ENCODE assay signal across 10 mouse cellular contexts in genomic region chr7:16210862-16211365, GRCm38 (mm10). TPM values are rescaled to one million over a fixed set of nuclear protein-coding genes. Genes with fewer than 3 reads are reported as not detected.
DNase-seq lines count a peak whose midpoint lies in the region; ATAC-seq and TF ChIP-seq lines count a peak whose summit lies in the region.
"Had no signal": no experiment of that assay in that cellular context is flagged by ENCODE, and none has a peak within 500 bp of the region (broad histone marks: within the 10 kb centered on the region; RNA-seq: fewer than 3 reads in every experiment).

No protein-coding gene starts in this region.

- H3K27ac ChIP-seq in heart, embryonic 12.5 days (ENCODE audit: poor library complexity, severe bottlenecking): no peak overlapping the region
- no peak overlapping the region for H3K27ac ChIP-seq in embryonic facial prominence, embryonic 14.5 days (replicated peaks; ENCODE audit: low read depth, low read length)
- H3K27ac ChIP-seq in small intestine, adult 2 months (ENCODE audit: insufficient read depth, low read depth, low read length): no peak overlapping the region

- TF ChIP-seq CTCF in small intestine, adult 2 months (IDR thresholded peaks at IDR 0.05; ENCODE audit: extremely low read depth, insufficient read length, insufficient replicate concordance, low read depth, low read length): 0 out of 2 replicates have a peak, but pooled peaks have one; percentile 14

- H3K27me3 ChIP-seq in heart, embryonic 12.5 days (replicated peaks): no peaks in the 10 kb centered on the region
- H3K27me3 ChIP-seq in embryonic facial prominence, embryonic 14.5 days (replicated peaks; ENCODE audit: control insufficient read depth, insufficient read depth, low read length): no peaks in the 10 kb centered on the region
- no peaks in the 10 kb centered on the region for H3K27me3 ChIP-seq in small intestine, adult 2 months (ENCODE audit: control insufficient read depth, insufficient read depth, low read length)

- no peak overlapping the region for H3K4me3 ChIP-seq in heart, embryonic 12.5 days
- no peak overlapping the region for H3K4me3 ChIP-seq in embryonic facial prominence, embryonic 14.5 days (ENCODE audit: low read depth, low read length)
- no peak overlapping the region for H3K4me3 ChIP-seq in small intestine, adult 2 months (ENCODE audit: low read depth, low read length)
- H3K4me3 ChIP-seq: myocyte had no signal

- no peaks in the 10 kb centered on the region for H3K4me1 ChIP-seq in heart, embryonic 12.5 days (replicated peaks)
- H3K4me1 ChIP-seq in embryonic facial prominence, embryonic 14.5 days (ENCODE audit: control insufficient read depth, insufficient read depth, low read length): no peaks in the 10 kb centered on the region
- peaks cover 7% of the 10 kb centered on the region for H3K4me1 ChIP-seq in small intestine, adult 2 months (ENCODE audit: control insufficient read depth, insufficient read depth, insufficient read length, low read length)

- no peak for ATAC-seq in heart, embryonic 12.5 days (ENCODE audit: insufficient number of reproducible peaks, low FRiP score)
- 0 out of 2 replicates have a peak, but pooled peaks have one; percentile 35 for ATAC-seq in embryonic facial prominence, embryonic 14.5 days (ENCODE audit: low read depth)
- no peak for ATAC-seq in activated CD4-positive, CD25-positive, alpha-beta regulatory T cell, adult 4 months

- no peak overlapping the region for H3K4me2 ChIP-seq in heart, embryonic 12.5 days
- no peak overlapping the region for H3K4me2 ChIP-seq in embryonic facial prominence, embryonic 14.5 days (ENCODE audit: low read depth, low read length)

- no peaks in the 10 kb centered on the region for H3K9me3 ChIP-seq in heart, embryonic 12.5 days (replicated peaks)
- no peaks in the 10 kb centered on the region for H3K9me3 ChIP-seq in embryonic facial prominence, embryonic 14.5 days (ENCODE audit: control insufficient read depth, low read length)

- H3K36me3 ChIP-seq in heart, embryonic 12.5 days: peaks cover 82% of the 10 kb centered on the region
- peaks cover 67% of the 10 kb centered on the region for H3K36me3 ChIP-seq in embryonic facial prominence, embryonic 14.5 days (ENCODE audit: control insufficient read depth, insufficient read depth, low read length)
- H3K36me3 ChIP-seq in small intestine, adult 2 months (ENCODE audit: control insufficient read depth, insufficient read depth, low read length): peaks cover 26% of the 10 kb centered on the region

- DNase-seq in heart, postnatal 14 days: peak; percentile 29 to 31
- peak; percentile 34 for DNase-seq in thymus, postnatal 0 days (ENCODE audit: low spot score)
- DNase-seq in thymus, postnatal 10 days (ENCODE audit: low spot score in 2 of 2): no peak
- peak; percentile 12 for DNase-seq in embryonic facial prominence, embryonic 14.5 days (ENCODE audit: low spot score)
- DNase-seq in ovary, postnatal 10 days (ENCODE audit: low spot score): no peak

- 67% methylated on average over 12 of the region's 12 CpGs for WGBS in heart, embryonic 12.5 days
- WGBS in embryonic facial prominence, embryonic 14.5 days: 75% methylated on average over 12 of the region's 12 CpGs
- 79% methylated on average over 12 of the region's 12 CpGs for WGBS in small intestine, adult 2 months

- TF ChIP-seq POLR2A in small intestine, adult 2 months (IDR thresholded peaks at IDR 0.05; ENCODE audit: low read depth, low read length): no peak

- H3K9ac ChIP-seq in heart, embryonic 12.5 days: no peak overlapping the region
- no peak overlapping the region for H3K9ac ChIP-seq in embryonic facial prominence, embryonic 14.5 days (ENCODE audit: low read depth, low read length)

- intact Hi-C loops in heart, postnatal 14 days (cut with DNase I): no loop called here

RNA-seq across cellular contexts. Expression of gene Dhx34, which starts 10.9 kb away (rescaled TPM):
- total RNA-seq in heart, postnatal 14 days (2021): 10 to 100 TPM in 1 of 2 experiments, 1 to 10 TPM in 1; 8.7 to 11.1 TPM
- 11.9 and 13.0 TPM in 2 replicates for polyA plus RNA-seq in heart, embryonic 12.5 days (2016; fragmentation: Nextera tagmentation; extraction: Ambion mirVana)
- polyA plus RNA-seq in thymus, postnatal 0 days (2015; fragmentation: Nextera tagmentation; extraction: Ambion mirVana): 18.4 and 18.7 TPM in 2 replicates
- 9.2 and 11.3 TPM in 2 replicates for polyA plus RNA-seq in embryonic facial prominence, embryonic 14.5 days (2014; fragmentation: Nextera tagmentation; extraction: Ambion mirVana)
- polyA plus RNA-seq in small intestine, adult 2 months (2012; rRNA removed): 28.7 and 49.1 TPM in 2 replicates
- polyA plus RNA-seq in activated CD4-positive, CD25-positive, alpha-beta regulatory T cell, adult 4 months (2017; shearing (Covaris generic)): 10 to 100 TPM in 1 of 2 experiments, 1 to 10 TPM in 1; 7.0 to 10.9 TPM

RNA-seq across cellular contexts. Expression of gene C5ar2, which starts 33.0 kb away (rescaled TPM):
- total RNA-seq in heart, postnatal 14 days (2021): 1 to 10 TPM in 1 of 2 experiments, under 1 TPM in 1; 0.93 to 1.1 TPM
- 0.85 and 1.1 TPM in 2 replicates for polyA plus RNA-seq in heart, embryonic 12.5 days (2016; fragmentation: Nextera tagmentation; extraction: Ambion mirVana)
- 0.04 and 0.14 TPM in 2 replicates for polyA plus RNA-seq in thymus, postnatal 0 days (2015; fragmentation: Nextera tagmentation; extraction: Ambion mirVana)
- 0.09 TPM in 1 of 2 replicates, not detected in the other for polyA plus RNA-seq in embryonic facial prominence, embryonic 14.5 days (2014; fragmentation: Nextera tagmentation; extraction: Ambion mirVana)
- 0.32 and 0.34 TPM in 2 replicates for polyA plus RNA-seq in small intestine, adult 2 months (2012; rRNA removed)
- not detected for polyA plus RNA-seq in activated CD4-positive, CD25-positive, alpha-beta regulatory T cell, adult 4 months (2017; shearing (Covaris generic))
- polyA plus RNA-seq: myocyte had no signal

RNA-seq across cellular contexts. Expression of gene Meis3, which starts 36.0 kb away (rescaled TPM):
- total RNA-seq in heart, postnatal 14 days (2021): 1 to 10 TPM; 3.8 to 5.4 TPM
- polyA plus RNA-seq in heart, embryonic 12.5 days (2016; fragmentation: Nextera tagmentation; extraction: Ambion mirVana): 18.2 and 21.5 TPM in 2 replicates
- 20.7 and 21.1 TPM in 2 replicates for polyA plus RNA-seq in thymus, postnatal 0 days (2015; fragmentation: Nextera tagmentation; extraction: Ambion mirVana)
- polyA plus RNA-seq in embryonic facial prominence, embryonic 14.5 days (2014; fragmentation: Nextera tagmentation; extraction: Ambion mirVana): 29.5 and 35.5 TPM in 2 replicates
- polyA plus RNA-seq in small intestine, adult 2 months (2012; rRNA removed): 20.3 and 21.6 TPM in 2 replicates
- 10 to 100 TPM; 11.0 to 17.9 TPM for polyA plus RNA-seq in activated CD4-positive, CD25-positive, alpha-beta regulatory T cell, adult 4 months (2017; shearing (Covaris generic))

RNA-seq across cellular contexts. Expression of gene C5ar1, which starts 48.4 kb away (rescaled TPM):
- 1 to 10 TPM; 5.2 to 5.8 TPM for total RNA-seq in heart, postnatal 14 days (2021)
- polyA plus RNA-seq in heart, embryonic 12.5 days (2016; fragmentation: Nextera tagmentation; extraction: Ambion mirVana): 1.1 and 1.8 TPM in 2 replicates
- polyA plus RNA-seq in thymus, postnatal 0 days (2015; fragmentation: Nextera tagmentation; extraction: Ambion mirVana): 1.1 and 1.2 TPM in 2 replicates
- polyA plus RNA-seq in embryonic facial prominence, embryonic 14.5 days (2014; fragmentation: Nextera tagmentation; extraction: Ambion mirVana): 4.1 and 4.4 TPM in 2 replicates
- polyA plus RNA-seq in small intestine, adult 2 months (2012; rRNA removed): 5.4 and 5.7 TPM in 2 replicates
- polyA plus RNA-seq in activated CD4-positive, CD25-positive, alpha-beta regulatory T cell, adult 4 months (2017; shearing (Covaris generic)): not detected
- total RNA-seq: ES-E14 had no signal
- polyA plus RNA-seq: myocyte had no signal

Comparison
In these comparisons a context has a peak if more than half of its experiments do, and no peak if none do; other contexts are left out.
1. DNase-seq: peak in heart, postnatal 14 days (2 of 2), thymus, postnatal 0 days (single experiment) and embryonic facial prominence, embryonic 14.5 days (single experiment); none in thymus, postnatal 10 days (0 of 2) and ovary, postnatal 10 days (single experiment).